Mouse (Mus musculus): ENCODE measurements around the gene Casp9.
"Not testable (repeated sequence)": the region's sequence is repeated elsewhere in the genome, so short reads cannot be mapped to it uniquely, and the experiment has no call there.

Gene Casp9

DNA sequence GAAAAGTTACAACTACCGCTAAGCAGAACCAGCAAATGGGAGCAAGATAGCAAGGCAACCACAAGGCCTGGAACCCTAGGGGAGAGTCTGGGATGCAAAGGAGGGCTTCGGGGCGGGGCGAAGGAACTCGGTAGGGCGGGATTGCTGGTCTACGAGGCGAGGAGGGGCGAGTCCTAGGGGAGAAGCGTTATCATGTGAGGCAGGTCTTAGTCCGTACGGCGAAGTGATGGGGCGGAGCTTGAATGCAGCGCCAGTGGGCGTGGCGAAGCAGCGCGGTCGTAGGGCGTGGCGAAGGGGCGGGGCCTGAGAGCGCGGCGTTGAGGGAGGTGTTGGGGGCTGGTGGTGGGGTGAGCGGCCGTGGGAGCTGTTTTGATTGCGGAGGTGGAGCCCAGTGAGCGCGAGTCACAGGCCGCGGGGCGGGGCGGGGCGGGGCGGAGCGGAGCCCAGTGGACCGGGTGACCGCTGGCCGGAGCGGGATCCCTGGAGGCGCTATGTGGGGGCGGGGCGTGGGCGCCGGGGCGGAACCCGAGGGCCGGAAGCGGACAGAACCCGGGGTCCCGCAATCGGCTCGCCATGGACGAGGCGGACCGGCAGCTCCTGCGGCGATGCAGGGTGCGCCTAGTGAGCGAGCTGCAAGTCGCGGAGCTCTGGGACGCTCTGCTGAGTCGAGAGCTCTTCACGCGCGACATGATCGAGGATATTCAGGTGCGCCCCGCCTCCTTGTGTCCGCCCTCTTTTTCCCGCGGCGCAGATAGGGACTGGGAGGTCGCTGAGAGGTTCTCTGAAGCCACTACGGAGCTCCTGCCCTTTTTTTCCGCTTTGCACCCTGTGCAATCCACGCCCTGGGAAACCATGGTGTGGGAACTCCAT is at the start of gene Casp9:
Gene Casp9, plus strand, starts transcription at position 331 of the 870 bp plus-strand sequence.
- peak; percentile 98 for DNase-seq

DNA sequence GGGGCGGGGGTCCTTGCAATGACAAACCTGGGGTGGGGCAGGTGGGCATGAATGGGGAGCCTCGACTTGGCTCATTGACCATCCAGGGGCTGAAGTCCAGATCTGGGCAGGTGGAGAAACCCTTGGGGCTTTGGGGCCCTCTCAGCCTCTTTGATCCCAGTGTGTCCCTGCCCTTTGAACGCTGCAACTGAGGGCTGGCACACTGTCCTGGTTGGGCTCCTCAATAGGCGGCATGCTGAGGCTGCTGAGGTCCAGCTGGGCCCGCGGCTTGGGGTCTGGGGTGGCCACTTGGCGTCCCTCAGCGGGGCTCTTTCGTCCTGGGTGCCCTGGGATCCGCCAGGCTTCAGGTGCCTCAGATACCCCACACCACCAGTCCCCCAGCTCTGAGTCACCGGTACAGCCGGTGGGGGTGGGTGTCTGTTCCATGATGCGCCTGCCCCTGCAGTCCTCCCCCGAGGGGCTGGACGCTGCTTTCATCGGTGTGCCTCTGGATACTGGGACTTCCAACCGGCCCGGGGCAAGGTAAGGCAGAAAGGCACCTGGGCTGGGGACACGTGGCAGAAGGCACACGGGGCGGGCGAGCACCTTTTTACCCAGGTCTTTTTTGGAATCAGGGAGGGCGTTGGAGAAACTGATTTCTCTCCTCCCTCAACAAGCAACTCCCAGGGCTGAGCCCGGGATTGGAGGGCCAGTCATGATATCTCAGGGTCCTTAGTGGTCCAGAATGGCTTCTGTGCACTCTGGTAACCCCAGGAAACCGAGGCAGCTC is 46.6 kb upstream of the Casp9 start, which contains the start of gene Agmat:
Gene Agmat, plus strand, starts transcription at position 95 of the 769 bp plus-strand sequence.
- DNase-seq = no peak

DNA sequence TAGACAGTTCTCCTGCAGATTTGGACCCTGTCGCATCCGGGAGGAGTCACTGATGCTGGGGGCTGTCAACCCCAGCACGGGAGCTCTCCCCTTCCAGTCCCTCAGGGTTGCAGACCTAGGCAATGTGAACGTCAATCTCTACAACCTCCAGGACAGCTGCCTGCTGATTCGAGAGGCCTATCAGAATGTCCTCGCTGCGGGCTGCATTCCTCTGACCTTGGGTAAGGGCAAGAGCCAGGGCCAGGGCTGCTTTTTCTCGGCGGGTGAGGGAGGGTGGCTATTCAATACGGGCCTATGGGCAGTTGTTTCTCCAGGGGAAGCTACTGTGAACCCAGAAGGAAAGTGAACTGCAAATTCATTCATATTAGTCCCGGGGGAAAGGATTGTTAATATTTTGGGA is 43.9 kb upstream of the Casp9 start:
- DNase-seq = no peak

- no peak for DNase-seq
Measured at GRCm38 (mm10) chr4:141750826-141751225, 42.6 kb upstream of the Casp9 start.

DNA sequence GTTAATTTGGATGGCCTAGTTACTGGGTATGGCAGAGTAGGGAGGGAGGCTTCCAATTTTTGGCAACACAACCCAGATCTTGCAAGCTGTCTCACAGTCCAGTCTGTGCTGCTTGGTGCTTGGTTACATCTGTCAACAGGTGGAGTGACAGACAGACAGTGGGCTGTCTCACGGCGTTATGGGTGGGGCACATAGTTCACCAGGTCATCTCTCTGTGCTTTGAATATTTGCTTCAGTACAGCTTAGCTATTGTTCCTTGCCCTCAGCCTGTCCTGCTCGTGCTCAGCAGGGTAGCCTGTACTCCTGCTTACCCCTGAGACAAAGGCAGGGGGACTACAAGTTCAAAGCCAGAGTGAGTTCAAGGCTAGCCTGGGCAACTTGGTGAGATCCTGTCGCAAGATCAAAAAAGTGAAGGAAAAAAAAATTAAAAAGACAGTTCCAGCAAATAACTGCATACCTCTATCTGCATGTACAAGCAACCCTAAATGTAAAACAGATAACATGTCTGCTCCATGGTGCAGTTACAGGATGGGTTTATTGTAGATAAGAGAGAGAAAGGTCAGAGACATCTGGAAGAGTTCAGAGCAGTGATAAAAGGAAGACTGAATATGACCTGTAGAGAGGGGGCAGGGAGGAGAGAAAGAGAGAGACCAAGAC is 41.9 kb upstream of the Casp9 start:
- no peak for DNase-seq

- DNase-seq = no peak
Measured at GRCm38 (mm10) chr4:141752076-141752421, 41.4 kb upstream of the Casp9 start.

DNA sequence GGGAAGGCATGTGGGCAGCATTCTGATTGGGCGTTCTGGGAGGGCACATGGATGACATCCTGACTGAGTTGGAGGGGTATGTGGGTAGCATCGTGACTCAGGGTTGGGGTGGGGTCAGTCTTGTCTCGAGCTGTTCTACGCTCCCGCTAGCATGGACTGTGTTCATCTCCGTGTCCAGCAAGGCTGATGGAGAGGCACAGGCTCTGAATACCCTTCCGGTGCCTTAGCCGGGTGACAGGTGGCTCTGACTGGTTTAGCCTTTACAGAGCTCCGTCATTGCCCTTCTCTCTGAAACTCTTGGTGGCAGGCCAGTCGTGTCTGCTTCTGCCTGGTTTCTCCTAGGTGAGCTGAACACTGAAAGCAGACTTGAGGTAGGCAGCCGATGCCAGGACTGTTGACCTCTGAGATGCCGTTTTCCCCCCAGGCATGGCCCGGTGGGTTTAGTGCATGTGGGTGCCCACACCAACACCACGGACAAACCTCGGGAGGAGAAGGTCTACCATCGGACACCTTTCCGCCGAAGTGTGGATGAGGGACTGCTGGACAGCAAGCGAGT is 38.0 kb upstream of the Casp9 start:
- DNase-seq = no peak

GRCm38 (mm10) chr4:141757124-141757523 is 36.3 kb upstream of the Casp9 start:
- DNase-seq = no peak

DNA sequence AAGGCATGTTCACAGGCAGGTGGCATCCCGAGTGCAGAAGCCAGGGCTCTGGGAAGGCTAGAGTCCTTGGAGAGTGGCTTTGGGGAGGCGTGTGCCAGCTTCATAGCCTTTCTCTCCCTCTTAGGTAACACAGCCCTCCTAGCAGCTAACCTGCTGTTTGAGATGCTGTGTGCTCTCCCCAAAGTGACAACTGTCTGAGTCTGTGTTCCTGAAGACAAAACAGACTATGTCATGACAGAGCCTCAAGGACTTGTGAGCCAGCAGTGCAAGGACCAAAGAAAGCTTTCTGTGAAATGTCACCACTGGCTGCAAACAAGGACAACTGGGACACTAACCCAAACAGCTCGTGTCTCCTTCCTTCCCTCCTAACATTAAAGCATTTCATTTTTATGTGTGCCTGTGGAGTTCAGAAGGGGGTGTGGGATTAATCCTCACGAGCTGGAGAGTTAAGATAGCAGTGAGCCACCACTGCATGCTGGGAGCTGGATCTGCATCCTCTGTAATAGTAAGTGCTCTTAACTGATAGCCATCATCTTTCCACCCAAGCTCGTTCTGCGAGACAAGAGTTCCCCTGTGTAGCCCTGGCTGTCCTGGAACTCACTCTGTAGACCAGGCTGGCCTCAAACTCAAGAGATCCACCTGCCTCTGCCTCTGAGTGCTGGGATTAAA is 34.4 kb upstream of the Casp9 start:
- DNase-seq = no peak

GRCm38 (mm10) chr4:141760942-141761341 is 32.5 kb upstream of the Casp9 start:
- DNase-seq = no peak

DNA sequence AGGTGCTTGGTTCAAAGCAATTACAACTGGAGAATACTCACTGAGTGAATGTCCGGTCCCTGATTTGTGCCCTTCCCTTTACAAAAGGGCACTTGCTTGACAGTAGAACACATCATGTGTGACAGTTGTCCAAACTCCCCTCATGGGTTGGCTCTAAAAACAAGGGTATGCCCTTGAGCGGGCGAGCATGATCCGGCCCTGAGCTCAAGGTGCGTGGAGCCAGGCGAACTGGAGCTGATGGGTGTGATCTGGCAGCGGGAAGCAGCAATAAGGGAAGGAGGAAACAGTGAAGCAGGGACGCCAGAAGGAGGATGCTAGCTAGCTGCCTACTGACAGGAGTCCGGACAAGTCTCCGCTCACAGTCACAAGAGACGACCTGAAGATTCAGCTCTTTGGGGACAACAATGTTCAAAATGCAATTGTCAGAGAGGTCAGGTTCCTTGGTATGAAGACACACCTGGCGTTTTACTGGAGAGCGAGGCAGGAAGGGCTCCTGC is 31.3 kb upstream of the Casp9 start:
- no peak for DNase-seq

GRCm38 (mm10) chr4:141763476-141763875 is 29.9 kb upstream of the Casp9 start:
- no peak for DNase-seq

GRCm38 (mm10) chr4:141765008-141765407 is 28.4 kb upstream of the Casp9 start:
- DNase-seq = no peak

DNA sequence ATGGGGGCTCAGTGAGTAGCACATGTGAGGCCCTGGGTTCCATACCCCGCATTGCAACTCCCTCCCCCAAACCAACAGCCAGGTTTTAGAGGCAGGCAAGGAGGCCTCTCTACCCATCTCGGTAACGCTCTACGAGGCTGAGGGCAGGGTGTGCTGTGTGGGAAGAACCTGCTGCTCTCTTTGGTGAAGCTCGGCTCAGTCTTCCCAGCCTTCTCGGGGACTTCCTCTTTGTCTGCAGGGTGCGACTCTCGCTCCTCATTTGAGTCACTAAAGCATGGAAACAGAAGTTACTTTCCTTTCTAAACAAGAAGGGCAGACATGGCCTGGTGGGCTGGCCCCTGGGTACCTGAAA is 27.1 kb upstream of the Casp9 start:
- DNase-seq = no peak

DNA sequence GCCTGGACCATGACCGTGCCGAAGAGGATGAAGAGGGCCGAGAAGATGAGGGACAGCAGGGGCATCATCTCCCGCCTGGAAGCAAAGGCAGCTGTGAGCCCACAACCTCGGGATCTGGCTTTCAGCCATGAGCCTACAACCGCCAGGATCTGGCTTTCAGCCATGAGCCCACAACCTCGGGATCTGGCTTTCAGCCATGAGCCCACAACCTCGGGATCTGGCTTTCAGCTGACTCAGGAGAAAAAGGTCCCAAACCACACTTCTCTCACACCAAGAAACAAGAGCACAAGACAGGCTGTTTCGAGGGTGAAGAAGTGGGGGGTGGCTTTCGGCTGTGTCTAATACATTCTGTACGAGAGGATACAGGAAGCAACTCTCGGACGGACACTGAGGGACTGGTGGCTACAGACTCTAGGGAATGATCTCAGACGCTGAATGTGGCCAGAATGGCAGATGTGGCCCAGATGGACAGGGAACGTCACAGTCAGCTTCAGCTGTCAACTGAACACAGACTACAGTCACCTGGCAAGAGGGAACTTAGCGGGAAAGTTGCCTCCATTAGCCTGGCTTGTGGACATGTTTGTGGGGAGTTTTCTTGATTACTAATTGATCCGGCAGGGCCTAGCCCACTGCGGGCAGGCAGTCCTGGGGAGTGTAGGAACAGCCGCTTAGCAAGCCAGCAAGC is 26.6 kb upstream of the Casp9 start:
- DNase-seq = peak; percentile 50

DNA sequence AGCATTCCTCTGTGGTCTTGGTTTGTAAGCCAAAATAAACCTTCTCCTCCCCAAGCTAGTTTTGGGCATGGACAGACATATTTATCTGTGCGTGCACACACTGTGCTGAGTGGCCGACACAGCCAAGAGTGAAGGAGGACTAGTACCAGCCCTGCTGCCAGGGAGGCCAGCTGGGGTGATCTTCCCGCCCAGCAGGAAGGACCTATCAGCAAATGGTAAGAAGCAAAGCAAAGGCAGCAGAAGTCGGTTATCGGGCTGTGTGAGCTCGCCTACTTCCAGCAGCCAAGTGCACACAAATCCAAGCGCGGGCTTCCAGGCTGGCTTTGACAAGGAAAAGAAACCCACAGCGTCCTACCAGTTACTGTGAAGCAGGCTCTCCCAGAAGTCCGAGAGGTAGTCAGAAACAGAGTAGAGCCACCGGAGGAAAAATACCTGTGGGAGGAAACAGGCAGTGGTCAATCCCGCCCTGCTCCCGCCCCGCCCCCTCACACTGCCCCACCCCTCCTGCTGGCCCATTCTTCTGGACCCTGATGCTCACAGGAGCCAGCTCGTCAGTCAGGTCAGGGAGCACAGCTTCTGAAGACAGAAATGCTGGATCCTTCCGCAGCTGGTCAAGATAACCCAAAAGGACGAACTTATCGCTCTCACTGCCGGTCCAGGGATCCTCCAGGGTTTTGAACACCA is 25.9 kb upstream of the Casp9 start:
- no peak for DNase-seq

GRCm38 (mm10) chr4:141769501-141770160 is 23.8 kb upstream of the Casp9 start:
- no peak for DNase-seq

DNA sequence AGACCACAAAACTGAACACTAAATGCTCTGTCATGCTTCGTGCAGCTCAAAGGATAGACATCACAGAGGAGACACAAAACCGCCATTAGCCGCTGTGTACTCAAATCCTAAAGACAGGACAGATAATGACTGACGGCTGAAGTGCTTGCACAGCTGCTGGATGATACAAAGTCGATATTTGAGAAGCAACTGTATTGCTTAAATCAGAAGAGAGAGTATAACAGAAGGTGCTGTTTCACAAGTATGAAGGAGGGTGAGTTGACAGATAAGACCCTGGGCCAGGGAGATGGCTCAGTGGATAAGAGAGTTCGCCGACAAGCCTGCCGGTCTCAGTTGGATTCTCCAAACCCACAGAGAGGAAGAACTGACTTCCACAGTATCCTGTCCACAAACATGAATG is 21.6 kb upstream of the Casp9 start:
- DNase-seq = no peak

GRCm38 (mm10) chr4:141773019-141773418 is 20.4 kb upstream of the Casp9 start:
- DNase-seq = not testable (repeated sequence)

- no peak for DNase-seq
Measured at GRCm38 (mm10) chr4:141779828-141780227, 13.6 kb upstream of the Casp9 start.

Measured in retina, postnatal 1 day (tissue).